Mouse (Mus musculus) hindbrain, embryonic 11.5 days (tissue): ENCODE measurements around the gene Hunk. TPM values are rescaled to one million over a fixed set of nuclear protein-coding genes. Genes with fewer than 3 reads are reported as not detected.

ENCODE experiments used
- ATAC-seq: fragments of 200-750 bp; cut with Nextera tagmentation; 2 replicates; pipeline ENCODE4 v1.8.0; 2017; ENCODE audit warnings: mild to moderate bottlenecking, moderate TSS enrichment, moderate library complexity; ENCODE audit not compliant: low FRiP score
- DNase-seq: peaks from one replicate; pipeline ENCODE4 v3.0.0-alpha.2; 2015; ENCODE audit warnings: low spot score
- H3K27ac ChIP-seq: fragments of 300-500 bp; sonication (generic); 2 replicates; pipeline ENCODE4 v1.5.1; 2014; ENCODE audit warnings: mild to moderate bottlenecking, low read depth, low read length
- H3K27me3 ChIP-seq: fragments of 300-500 bp; sonication (generic); 2 replicates; pipeline ENCODE4 v1.6.1; 2014; ENCODE audit warnings: mild to moderate bottlenecking, low read length, moderate library complexity, mixed read lengths; ENCODE audit not compliant: control insufficient read depth, insufficient read depth
- H3K36me3 ChIP-seq: fragments of 300-500 bp; sonication (generic); 2 replicates; pipeline ENCODE4 v1.6.1; 2014; ENCODE audit warnings: mild to moderate bottlenecking, low read length, moderate library complexity, mixed read lengths; ENCODE audit not compliant: control insufficient read depth, insufficient read depth
- H3K4me1 ChIP-seq: fragments of 300-500 bp; sonication (generic); replicated peaks from 2 replicates; pipeline ENCODE4 v1.6.1; 2014; ENCODE audit warnings: low read length, mixed read lengths; ENCODE audit not compliant: control insufficient read depth, insufficient read depth
- H3K4me2 ChIP-seq: fragments of 300-500 bp; sonication (generic); replicated peaks from 2 replicates; pipeline ENCODE4 v1.6.1; 2014; ENCODE audit warnings: mild to moderate bottlenecking, low read depth, low read length
- H3K4me3 ChIP-seq: fragments of 300-500 bp; sonication (generic); 2 replicates; pipeline ENCODE4 v1.5.1; 2014; ENCODE audit warnings: low read depth, low read length
- H3K9ac ChIP-seq: fragments of 300-500 bp; sonication (generic); 2 replicates; pipeline ENCODE4 v1.6.1; 2014; ENCODE audit warnings: low read depth, low read length
- H3K9me3 ChIP-seq: fragments of 300-500 bp; sonication (generic); 2 replicates; pipeline ENCODE4 v1.6.1; 2016; ENCODE audit warnings: low read length; ENCODE audit not compliant: control insufficient read depth
- WGBS: fragments of 180-500 bp; shearing (Covaris S2); extraction: QIAGEN DNeasy Blood & Tissue Kit; methylation state at CpG from one replicate; pipeline ENCODE4 v1.1.7; 2014; 5-methylcytosine and 5-hydroxymethylcytosine counted together
- polyA plus RNA-seq: library from polyadenylated mRNA; unstranded; fragments of >200 nt; fragmentation: Nextera tagmentation; extraction: Ambion mirVana; gene quantifications from 2 replicates; pipeline ENCODE4 v1.2.1, GENCODE M21; 2014

Hunk gene
- polyA plus RNA-seq, 1 experiment from 2014 or later, result 13.1 TPM

DNA sequence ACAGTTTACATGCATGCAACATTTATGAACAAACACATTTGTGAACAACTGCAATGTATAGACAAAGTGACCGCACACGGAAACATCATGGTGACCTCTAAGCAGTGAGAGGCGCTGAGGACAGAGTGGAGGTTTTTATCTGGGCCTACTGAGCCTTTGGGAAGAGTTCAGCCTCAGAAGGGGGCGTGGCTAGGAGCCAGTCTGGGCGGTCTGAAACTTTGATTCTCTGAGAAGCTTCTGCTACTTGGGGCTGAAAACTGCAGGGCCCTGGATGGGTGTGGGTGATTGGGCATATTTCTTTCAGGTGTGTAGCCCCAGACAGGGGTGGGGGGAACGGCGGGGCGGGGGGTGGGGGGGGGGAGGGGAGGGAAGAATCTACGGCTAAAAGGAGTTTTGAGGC is 14.5 kb downstream of the Hunk start:
- H3K27ac ChIP-seq, result no peak overlapping the region
- ATAC-seq (peak; percentile 47; the same call in 1 of the 2 replicates), DNase-seq (peak; percentile 65)
- no peak overlapping the region for H3K4me3 ChIP-seq
- no peaks in the 10 kb centered on the region for H3K9me3 ChIP-seq
- H3K27me3 ChIP-seq, result no peaks in the 10 kb centered on the region
- H3K4me1 ChIP-seq, result peaks cover 8% of the 10 kb centered on the region; the same call in 1 of the 2 replicates
- WGBS, result 10% methylated on average over 6 of the region's 9 CpGs
- no peak overlapping the region for H3K9ac ChIP-seq
- H3K4me2 ChIP-seq, result no peak overlapping the region
- H3K36me3 ChIP-seq, result no peaks in the 10 kb centered on the region

DNA sequence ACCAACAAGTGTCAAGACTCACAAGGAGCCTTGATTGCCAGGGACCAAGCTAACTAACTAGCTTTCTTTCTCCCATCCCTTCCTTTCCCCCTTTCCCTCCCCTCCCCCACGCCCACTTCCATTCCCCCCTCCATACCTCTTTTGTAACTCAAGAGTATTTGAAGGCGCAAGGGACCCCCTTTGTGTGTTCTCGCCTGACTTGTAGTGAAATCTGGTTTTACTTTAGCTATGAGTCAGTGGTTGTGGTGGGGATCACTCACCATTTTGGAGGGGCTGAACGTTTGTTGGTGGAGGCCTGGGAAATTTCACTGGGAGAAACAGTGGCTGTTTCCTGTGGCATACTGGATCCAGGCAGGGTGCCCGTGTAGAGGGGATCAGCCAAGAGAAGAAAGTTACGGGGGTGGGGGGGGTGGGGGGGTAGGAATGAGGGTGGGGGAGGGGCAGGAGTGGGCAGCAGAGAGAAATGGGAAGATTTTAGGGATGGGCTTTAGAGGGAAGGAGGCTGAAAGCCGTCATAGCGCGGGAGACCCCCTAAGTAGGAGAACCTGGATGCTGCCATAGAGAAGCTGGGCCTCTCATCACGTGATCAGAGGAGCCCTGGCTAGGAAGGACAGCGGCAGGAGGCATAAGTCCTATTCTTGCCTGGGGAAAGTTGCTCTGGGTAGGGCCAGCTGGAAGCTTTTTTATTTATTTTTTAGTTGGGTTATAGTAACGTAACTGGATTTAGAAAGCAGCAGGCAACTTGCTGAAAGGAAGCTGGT is 15.3 kb downstream of the Hunk start:
- DNase-seq (peak; percentile 37), ATAC-seq (peak; percentile 74)
- H3K36me3 ChIP-seq, result no peaks in the 10 kb centered on the region
- no peak overlapping the region for H3K4me3 ChIP-seq
- no peak overlapping the region for H3K9ac ChIP-seq
- peaks cover 8% of the 10 kb centered on the region; the same call in 1 of the 2 replicates for H3K4me1 ChIP-seq
- H3K27ac ChIP-seq, result no peak overlapping the region
- 15% methylated on average over 12 of the region's 12 CpGs for WGBS
- H3K9me3 ChIP-seq, result no peaks in the 10 kb centered on the region
- no peak overlapping the region for H3K4me2 ChIP-seq
- H3K27me3 ChIP-seq, result no peaks in the 10 kb centered on the region

- no peaks in the 10 kb centered on the region for H3K9me3 ChIP-seq
- no peak for DNase-seq
- H3K9ac ChIP-seq, result no peak overlapping the region
- ATAC-seq, result no peak
- WGBS, result 86% methylated on average over 7 of the region's 7 CpGs
- peaks cover 8% of the 10 kb centered on the region; the same call in 1 of the 2 replicates for H3K4me1 ChIP-seq
- H3K4me2 ChIP-seq, result no peak overlapping the region
- no peak overlapping the region for H3K27ac ChIP-seq
- no peaks in the 10 kb centered on the region for H3K36me3 ChIP-seq
- no peaks in the 10 kb centered on the region for H3K27me3 ChIP-seq
- no peak overlapping the region for H3K4me3 ChIP-seq
Observed at GRCm38 (mm10) chr16:90402292-90402691, 16.5 kb downstream of the Hunk start.

GRCm38 (mm10) chr16:90405195-90405594 is 19.4 kb downstream of the Hunk start:
- no peak for DNase-seq
- no peaks in the 10 kb centered on the region for H3K9me3 ChIP-seq
- WGBS, result 77% methylated on average over 3 of the region's 3 CpGs
- no peak overlapping the region for H3K4me3 ChIP-seq
- no peak overlapping the region for H3K9ac ChIP-seq
- no peak overlapping the region for H3K4me2 ChIP-seq
- no peak for ATAC-seq
- H3K27me3 ChIP-seq, result no peaks in the 10 kb centered on the region
- no peaks in the 10 kb centered on the region for H3K36me3 ChIP-seq
- peaks cover 15% of the 10 kb centered on the region for H3K4me1 ChIP-seq
- H3K27ac ChIP-seq, result no peak overlapping the region

- ATAC-seq, result no peak
- WGBS, result 49% methylated on average over 6 of the region's 6 CpGs
- H3K9ac ChIP-seq, result no peak overlapping the region
- no peak overlapping the region for H3K27ac ChIP-seq
- H3K9me3 ChIP-seq, result no peaks in the 10 kb centered on the region
- no peaks in the 10 kb centered on the region for H3K36me3 ChIP-seq
- H3K4me2 ChIP-seq, result no peak overlapping the region
- H3K4me3 ChIP-seq, result no peak overlapping the region
- peaks cover 14% of the 10 kb centered on the region for H3K4me1 ChIP-seq
- DNase-seq, result no peak
- no peaks in the 10 kb centered on the region for H3K27me3 ChIP-seq
Observed at GRCm38 (mm10) chr16:90405599-90405998, 19.8 kb downstream of the Hunk start.

- Histone ChIP-seq H3K27ac (peak overlapping the region; percentile 56), H3K4me2 (no peak overlapping the region), H3K4me3 (no peak overlapping the region), H3K9ac (no peak overlapping the region; the same call in 1 of the 2 replicates), H3K9me3 (no peaks in the 10 kb centered on the region), H3K36me3 (no peaks in the 10 kb centered on the region; the same call in 1 of the 2 replicates), H3K27me3 (no peaks in the 10 kb centered on the region), H3K4me1 (peaks cover 8% of the 10 kb centered on the region)
- DNase-seq (peak; percentile 58), ATAC-seq (peak; percentile 64)
- WGBS, result 14% methylated on average over 12 of the region's 12 CpGs
Observed at GRCm38 (mm10) chr16:90407541-90408289, 21.9 kb downstream of the Hunk start.

DNA sequence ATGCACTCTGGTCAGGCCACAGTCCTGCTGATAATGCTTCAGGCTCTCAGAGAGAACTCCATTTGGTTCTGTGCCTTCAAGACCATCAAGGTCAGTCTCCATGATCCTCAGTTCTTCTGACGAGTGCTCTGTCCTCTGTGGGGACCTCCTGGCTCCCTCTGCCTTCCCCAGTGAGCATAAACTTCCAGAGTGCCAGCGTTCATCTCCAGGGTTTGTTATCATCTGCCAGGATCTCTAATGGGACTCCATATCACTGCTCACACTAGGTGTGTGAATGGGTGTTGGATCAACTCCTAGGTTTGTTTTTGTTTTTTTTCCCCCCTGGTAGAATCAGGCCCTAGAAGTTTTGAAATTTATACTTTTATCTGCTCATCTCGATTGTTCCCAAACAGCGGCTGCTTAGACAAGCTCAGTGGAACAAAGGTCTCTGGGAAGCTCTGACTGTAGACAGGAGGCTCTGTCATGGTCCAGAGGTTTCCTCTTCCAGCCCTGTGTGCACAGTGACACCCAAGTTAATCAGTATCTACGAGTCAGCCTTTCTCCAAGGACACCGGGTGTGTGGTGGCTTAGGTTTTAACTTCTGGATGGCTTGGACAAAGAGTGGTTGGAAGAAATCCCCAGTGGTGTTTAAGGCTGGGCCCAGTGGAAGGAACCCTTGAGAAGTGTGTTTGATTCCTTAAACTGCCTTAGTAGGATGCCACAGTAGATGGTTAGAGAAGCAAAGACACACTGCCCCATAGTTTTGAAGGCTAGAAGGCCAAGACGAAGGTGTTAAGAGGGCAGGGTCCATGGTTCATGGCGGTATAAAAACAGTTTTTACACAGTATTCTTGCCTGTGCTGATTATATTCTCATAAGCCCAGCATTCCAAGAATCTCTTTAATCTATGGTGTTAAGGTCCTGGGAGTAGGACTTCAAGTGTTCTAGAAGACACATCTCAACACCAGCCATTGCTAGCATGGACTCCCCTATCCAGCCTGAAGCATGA is 26.6 kb downstream of the Hunk start:
- DNase-seq, result no peak
- Histone ChIP-seq H3K9me3 (no peaks in the 10 kb centered on the region), H3K4me1 (peaks cover 7% of the 10 kb centered on the region), H3K36me3 (no peaks in the 10 kb centered on the region; the same call in 1 of the 2 replicates), H3K27me3 (no peaks in the 10 kb centered on the region), H3K27ac (no peak overlapping the region), H3K4me2 (no peak overlapping the region), H3K9ac (no peak overlapping the region), H3K4me3 (no peak overlapping the region)
- WGBS, result 77% methylated on average over 8 of the region's 8 CpGs
- ATAC-seq, result no peak

DNA sequence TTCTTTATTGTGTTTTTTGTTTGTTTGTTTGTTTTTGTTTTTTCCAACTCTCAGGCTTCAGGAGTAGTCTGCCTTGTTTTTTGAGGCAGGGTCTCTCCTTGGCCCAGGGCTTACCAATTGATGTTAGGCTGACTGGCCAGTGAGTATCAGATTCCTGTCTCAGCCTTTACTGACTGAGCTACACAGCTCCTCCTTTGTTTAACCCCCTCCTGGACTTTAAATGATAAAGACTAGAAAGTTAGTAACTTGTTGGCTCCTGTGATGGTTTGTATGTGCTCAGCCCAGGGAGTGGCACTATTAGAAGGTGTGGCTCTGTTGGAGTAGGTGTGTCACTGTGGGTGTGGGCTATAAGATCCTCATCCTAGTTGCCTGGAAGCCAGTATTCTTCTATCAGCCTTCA is 30.8 kb downstream of the Hunk start:
- H3K4me3 ChIP-seq, result no peak overlapping the region

More for the DNA sequence above, 30.8 kb downstream of the Hunk start:
- Histone ChIP-seq H3K4me1 (peaks cover 5% of the 10 kb centered on the region; the same call in 1 of the 2 replicates), H3K9ac (no peak overlapping the region), H3K36me3 (no peaks in the 10 kb centered on the region; the same call in 1 of the 2 replicates), H3K4me2 (no peak overlapping the region), H3K27ac (no peak overlapping the region), H3K9me3 (no peaks in the 10 kb centered on the region), H3K27me3 (no peaks in the 10 kb centered on the region)
- ATAC-seq, result no peak
- DNase-seq, result no peak
